Mouse (Mus musculus): Measurements from ENCODE around the gene B4galnt2.

DNA sequence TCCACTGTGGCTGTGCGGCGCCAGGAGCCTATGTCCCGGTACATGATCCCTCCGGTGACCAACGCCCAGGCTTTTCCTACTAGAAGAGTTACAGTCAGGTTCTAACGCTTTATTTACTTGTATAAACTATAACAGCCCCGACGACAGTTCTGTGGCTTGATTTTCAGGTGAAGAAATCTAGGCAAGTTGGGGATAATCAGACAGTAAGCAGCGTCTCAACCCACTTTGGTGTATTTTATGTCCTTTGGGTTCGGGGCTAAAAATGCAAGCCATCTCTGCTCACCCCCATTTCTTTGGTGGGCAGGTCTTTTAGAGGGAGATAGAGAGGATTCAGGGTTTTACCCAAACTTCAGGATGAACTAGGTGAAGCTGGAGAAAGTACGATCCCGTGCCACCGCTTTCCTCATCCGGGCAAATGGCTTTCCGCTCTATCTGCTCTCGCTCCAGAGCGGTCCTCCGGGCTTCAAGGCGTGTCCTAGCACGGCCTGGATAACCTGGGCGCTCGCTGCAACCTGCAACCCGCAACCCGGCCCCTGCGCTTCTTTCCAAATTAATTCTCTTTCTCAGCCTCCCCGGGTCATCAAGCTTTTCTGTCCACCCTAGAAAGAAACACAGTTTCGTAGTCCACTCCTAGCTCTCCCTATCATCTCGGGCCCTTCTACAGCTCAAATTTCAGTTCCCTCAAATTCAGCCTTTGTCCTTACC lies 467 bp upstream of the B4galnt2 start:
- TF ChIP-seq GABPA (IDR thresholded peaks at IDR 0.05; ENCODE audit: insufficient replicate concordance, low read depth, low read length), result no peak
- no peak for TF ChIP-seq EP300 (IDR thresholded peaks at IDR 0.05; ENCODE audit: low read length)
- no peak for TF ChIP-seq POLR2A (IDR thresholded peaks at IDR 0.05; ENCODE audit: low read depth, low read length)
- TF ChIP-seq ELF1 (IDR thresholded peaks at IDR 0.05; ENCODE audit: low read depth, low read length), result no peak
- no peak for TF ChIP-seq CTCF (conservative IDR thresholded peaks at IDR 0.05 in 1 of 2, IDR thresholded peaks at IDR 0.05 in 1 of 2; ENCODE audit: low read depth in 2 of 2, low read length in 2 of 2)
- no peak for TF ChIP-seq ZMIZ1 (IDR thresholded peaks at IDR 0.05; ENCODE audit: low read depth, low read length)

Data from CH12.LX (cell line).